Mouse (Mus musculus) forebrain, postnatal 0 days (tissue): ENCODE results near the gene Gak. TPM values are rescaled to one million over a fixed set of nuclear protein-coding genes. Genes with fewer than 3 reads are reported as not detected.
"Not testable (repeated sequence)": the region's sequence is repeated elsewhere in the genome, so short reads cannot be mapped to it uniquely, and the experiment has no call there.

ENCODE experiments used
- ATAC-seq: fragments of 200-750 bp; cut with Nextera tagmentation; 2 replicates; pipeline ENCODE4 v1.8.0; 2017; ENCODE audit warnings: mild to moderate bottlenecking, moderate library complexity
- DNase-seq: peaks from one replicate; pipeline ENCODE4 v3.0.0-alpha.2; 2015
- H3K27ac ChIP-seq: fragments of 300-500 bp; sonication (generic); 2 replicates; pipeline ENCODE4 v1.5.1; 2014; ENCODE audit warnings: low read depth, mild to moderate bottlenecking, antibody characterized with exemption, low read length, moderate library complexity, mixed read lengths
- H3K27me3 ChIP-seq: fragments of 300-500 bp; sonication (generic); 2 replicates; pipeline ENCODE4 v1.6.1; 2014; ENCODE audit warnings: mild to moderate bottlenecking, low read length, mixed read lengths; ENCODE audit not compliant: insufficient read depth
- H3K36me3 ChIP-seq: fragments of 300-500 bp; sonication (generic); 2 replicates; pipeline ENCODE4 v1.6.1; 2014; ENCODE audit warnings: mild to moderate bottlenecking, moderate library complexity; ENCODE audit not compliant: insufficient read depth
- H3K4me1 ChIP-seq: fragments of 300-500 bp; sonication (generic); 2 replicates; pipeline ENCODE4 v1.6.1; 2014; ENCODE audit warnings: antibody characterized with exemption; ENCODE audit not compliant: insufficient read depth
- H3K4me2 ChIP-seq: fragments of 300-500 bp; sonication (generic); 2 replicates; pipeline ENCODE4 v1.6.1; 2014; ENCODE audit warnings: low read depth, mild to moderate bottlenecking, moderate library complexity
- H3K4me3 ChIP-seq: fragments of 300-500 bp; sonication (generic); 2 replicates; pipeline ENCODE4 v1.5.1; 2014; ENCODE audit warnings: low read depth, low read length, mixed read lengths
- H3K9ac ChIP-seq: fragments of 300-500 bp; sonication (generic); 2 replicates; pipeline ENCODE4 v1.6.1; 2014; ENCODE audit warnings: mild to moderate bottlenecking
- H3K9me3 ChIP-seq: fragments of 300-500 bp; sonication (generic); 2 replicates; pipeline ENCODE4 v1.6.1; 2016; ENCODE audit warnings: low read length
- CTCF ChIP-seq: sonication (generic); IDR thresholded peaks from 2 replicates; pipeline ENCODE4 v1.5.1; 2016; ENCODE audit warnings: antibody characterized with exemption, control low read depth, low read depth
- WGBS: fragments of 180-500 bp; shearing (Covaris S2); extraction: QIAGEN DNeasy Blood & Tissue Kit; methylation state at CpG from one replicate; pipeline ENCODE4 v1.1.7; 2014; 5-methylcytosine and 5-hydroxymethylcytosine counted together
- polyA plus RNA-seq: library from polyadenylated mRNA; unstranded; fragments of >200 nt; fragmentation: Nextera tagmentation; extraction: Ambion mirVana; gene quantifications from 2 replicates; pipeline ENCODE4 v1.2.1, GENCODE M21; 2015
- total RNA-seq: library from RNA; depleted of rRNA; stranded (reverse); fragments of >200 nt; gene quantifications from 2 replicates; pipeline ENCODE4 v1.2.3, GENCODE M21; 2014

Gene Gak
- total and polyA plus RNA-seq, 2 experiments from 2014 or later: 48.6 to 77.6 TPM

DNA sequence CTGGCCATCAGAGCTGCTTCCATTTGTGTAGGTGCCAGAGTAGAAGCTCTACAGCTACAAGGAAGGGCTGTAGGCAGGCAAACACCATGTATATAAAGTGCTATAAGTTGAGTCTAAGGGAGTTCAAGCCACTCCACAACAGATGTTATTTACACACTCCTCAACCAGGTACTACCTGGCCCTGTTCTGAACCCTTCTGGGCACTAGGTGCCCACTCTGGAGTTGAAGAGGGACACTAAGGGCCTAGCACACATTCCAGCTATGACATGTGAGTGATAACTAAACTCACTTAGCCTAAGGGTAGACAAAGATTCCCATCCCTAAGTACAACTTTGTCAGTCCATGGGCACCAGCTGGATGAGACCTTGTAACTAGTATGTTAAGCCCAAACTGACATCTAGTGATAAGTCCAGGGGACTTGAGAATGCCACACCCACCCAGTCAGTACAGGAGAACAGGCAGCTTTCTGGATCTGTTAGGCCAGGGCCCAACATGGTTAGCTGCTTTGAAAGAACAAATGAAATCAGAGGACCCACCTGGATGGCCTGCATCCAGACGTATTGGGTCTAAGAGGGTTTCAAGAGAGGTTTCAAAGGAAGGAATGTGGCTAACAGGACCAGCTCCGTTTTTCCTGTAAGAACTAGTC, 18.4 kb upstream of the Gak start:
- no peak for DNase-seq
- H3K36me3 ChIP-seq: peaks cover 65% of the 10 kb centered on the region
- no peak for TF ChIP-seq CTCF
- no peak overlapping the region for H3K4me3 ChIP-seq
- no peak overlapping the region for H3K27ac ChIP-seq
- WGBS: 87% methylated on average over 2 of the region's 2 CpGs
- no peaks in the 10 kb centered on the region for H3K9me3 ChIP-seq
- H3K4me2 ChIP-seq: no peak overlapping the region
- no peak for ATAC-seq
- H3K4me1 ChIP-seq: no peaks in the 10 kb centered on the region
- no peak overlapping the region for H3K9ac ChIP-seq
- no peaks in the 10 kb centered on the region for H3K27me3 ChIP-seq

DNA sequence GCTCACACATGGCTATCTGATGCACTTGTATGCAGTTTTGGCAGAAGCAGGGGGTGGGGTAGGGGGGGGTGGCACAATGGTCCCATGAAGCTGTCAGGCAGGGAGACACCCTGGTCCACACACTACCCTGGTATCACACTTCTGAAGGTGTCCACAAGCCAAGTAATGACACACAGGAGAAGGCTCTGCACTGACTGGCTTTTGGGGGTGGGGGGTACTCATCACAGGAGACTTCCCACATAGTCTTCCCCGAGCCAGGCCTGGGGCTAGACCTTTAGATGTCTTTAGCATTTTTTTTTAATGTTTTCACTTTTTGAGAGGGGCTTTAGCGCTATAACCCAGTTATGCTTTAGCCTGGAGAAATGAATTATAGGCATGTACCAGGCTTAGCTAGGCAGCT, 17.8 kb upstream of the Gak start:
- 94% methylated on average over 2 of the region's 2 CpGs for WGBS
- no peak for TF ChIP-seq CTCF
- Histone ChIP-seq H3K4me2 (no peak overlapping the region), H3K9ac (no peak overlapping the region), H3K4me3 (no peak overlapping the region), H3K27ac (no peak overlapping the region), H3K4me1 (no peaks in the 10 kb centered on the region), H3K27me3 (no peaks in the 10 kb centered on the region), H3K9me3 (no peaks in the 10 kb centered on the region), H3K36me3 (peaks cover 59% of the 10 kb centered on the region)
- DNase-seq (no peak), ATAC-seq (no peak)

DNA sequence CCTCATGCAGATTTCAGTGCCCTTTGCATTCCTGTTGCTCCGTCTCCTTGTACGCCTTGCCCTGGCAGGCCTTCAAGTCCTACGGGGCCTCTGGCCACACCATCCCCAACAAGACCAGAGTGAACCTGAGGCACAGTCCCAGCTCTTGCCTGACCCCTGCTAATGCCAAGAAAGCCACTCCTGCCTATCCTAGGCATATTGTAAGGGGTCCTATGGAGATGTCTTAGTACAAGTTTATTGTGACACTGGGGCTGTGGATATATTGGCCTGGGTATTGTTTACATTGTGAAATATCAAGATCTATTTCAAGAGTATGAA, 16.7 kb upstream of the Gak start:
- WGBS: 81% methylated on average over 3 of the region's 3 CpGs
- no peaks in the 10 kb centered on the region for H3K4me1 ChIP-seq
- H3K9ac ChIP-seq: no peak overlapping the region
- H3K27ac ChIP-seq: no peak overlapping the region
- no peaks in the 10 kb centered on the region for H3K27me3 ChIP-seq
- no peak for TF ChIP-seq CTCF
- H3K9me3 ChIP-seq: no peaks in the 10 kb centered on the region
- H3K4me2 ChIP-seq: no peak overlapping the region
- H3K36me3 ChIP-seq: peaks cover 57% of the 10 kb centered on the region
- DNase-seq (no peak), ATAC-seq (no peak)
- H3K4me3 ChIP-seq: no peak overlapping the region

DNA sequence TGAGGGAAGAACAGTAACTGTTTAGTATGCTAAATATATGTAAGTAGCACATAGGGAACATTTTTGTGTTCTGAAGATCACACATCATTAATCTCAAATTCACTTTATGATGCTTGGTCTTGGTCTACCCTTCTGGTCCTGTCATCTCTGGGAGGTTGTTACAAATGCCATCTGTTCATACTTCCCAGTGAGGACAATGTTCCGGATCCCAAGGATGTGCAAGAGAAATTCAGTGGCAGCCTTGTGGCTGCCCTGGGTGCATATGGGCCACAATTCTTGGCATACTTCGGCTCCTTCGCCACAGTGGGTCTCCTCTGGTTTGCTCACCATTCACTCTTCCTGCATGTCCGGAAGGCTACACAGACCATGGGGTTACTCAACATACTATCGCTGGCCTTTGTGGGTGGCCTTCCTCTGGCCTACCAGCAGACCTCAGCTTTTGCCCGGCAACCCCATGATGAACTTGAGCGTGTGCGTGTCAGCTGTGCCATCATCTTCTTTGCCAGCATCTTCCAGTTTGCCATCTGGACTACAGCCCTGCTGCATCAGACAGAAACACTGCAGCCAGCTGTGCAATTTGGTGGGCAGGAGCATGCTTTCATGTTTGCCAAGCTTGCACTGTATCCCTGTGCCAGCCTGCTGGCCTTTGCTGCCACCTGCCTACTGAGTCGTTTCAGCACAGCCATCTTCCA, 16.2 kb upstream of the Gak start:
- WGBS: 81% methylated on average over 9 of the region's 9 CpGs
- Histone ChIP-seq H3K36me3 (peaks cover 52% of the 10 kb centered on the region), H3K4me2 (no peak overlapping the region), H3K4me1 (no peaks in the 10 kb centered on the region), H3K27ac (no peak overlapping the region), H3K4me3 (no peak overlapping the region), H3K9ac (no peak overlapping the region), H3K9me3 (no peaks in the 10 kb centered on the region), H3K27me3 (no peaks in the 10 kb centered on the region)
- TF ChIP-seq CTCF: no peak
- DNase-seq (peak; percentile 27), ATAC-seq (peak; percentile 40)

DNA sequence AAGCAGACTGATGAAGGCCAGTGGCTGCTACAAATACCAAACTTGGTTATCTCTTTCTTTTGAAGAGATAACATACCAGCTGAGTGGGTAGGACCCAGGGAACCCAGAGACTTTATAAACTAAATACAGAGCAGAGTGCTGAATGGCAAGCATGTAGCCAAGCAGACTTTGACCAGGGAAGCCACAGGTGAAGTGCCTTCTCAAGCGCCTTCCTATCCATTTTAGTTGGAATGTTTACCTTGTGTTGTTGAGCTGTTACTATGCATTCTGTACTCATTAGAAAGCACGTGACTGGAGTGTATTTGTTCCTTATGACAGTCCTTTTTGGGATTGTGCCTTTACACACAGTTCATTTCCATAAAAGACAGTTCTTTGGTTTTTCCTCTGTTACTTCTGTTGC, 14.1 kb upstream of the Gak start:
- Histone ChIP-seq H3K36me3 (peaks cover 44% of the 10 kb centered on the region), H3K27me3 (no peaks in the 10 kb centered on the region), H3K4me2 (no peak overlapping the region), H3K9ac (no peak overlapping the region), H3K4me3 (no peak overlapping the region), H3K9me3 (no peaks in the 10 kb centered on the region), H3K27ac (no peak overlapping the region), H3K4me1 (no peaks in the 10 kb centered on the region)
- 80% methylated on average over 2 of the region's 2 CpGs for WGBS
- no peak for TF ChIP-seq CTCF
- no peak for ATAC-seq
- DNase-seq: no peak

DNA sequence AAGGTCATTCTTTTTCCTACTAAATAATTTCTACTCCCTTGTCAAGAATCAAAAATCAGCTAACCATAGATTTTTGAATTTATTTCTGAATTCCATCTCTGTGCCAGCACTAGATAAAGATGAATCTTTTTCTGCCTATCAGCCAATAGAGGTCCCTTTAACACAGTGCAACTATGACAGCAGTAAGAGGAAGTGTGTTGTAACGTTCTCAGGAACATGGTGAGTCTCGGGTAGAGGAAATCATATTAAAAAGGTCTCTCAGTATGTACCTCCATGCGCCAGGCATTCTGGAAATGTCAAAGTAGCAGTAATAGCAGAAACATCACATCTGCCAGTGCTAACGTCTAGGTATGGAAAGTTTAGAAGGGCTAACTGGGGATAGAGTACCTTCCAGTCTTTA, 6.6 kb upstream of the Gak start:
- no peaks in the 10 kb centered on the region for H3K9me3 ChIP-seq
- H3K4me1 ChIP-seq: no peaks in the 10 kb centered on the region
- H3K36me3 ChIP-seq: 0 out of 2 replicates have a peak, but pooled peaks cover 12% of the 10 kb centered on the region
- H3K4me2 ChIP-seq: no peak overlapping the region
- ATAC-seq (no peak), DNase-seq (no peak)
- no peaks in the 10 kb centered on the region for H3K27me3 ChIP-seq
- 78% methylated on average over 4 of the region's 4 CpGs for WGBS
- H3K27ac ChIP-seq: no peak overlapping the region
- no peak overlapping the region for H3K9ac ChIP-seq
- H3K4me3 ChIP-seq: no peak overlapping the region
- no peak for TF ChIP-seq CTCF

DNA sequence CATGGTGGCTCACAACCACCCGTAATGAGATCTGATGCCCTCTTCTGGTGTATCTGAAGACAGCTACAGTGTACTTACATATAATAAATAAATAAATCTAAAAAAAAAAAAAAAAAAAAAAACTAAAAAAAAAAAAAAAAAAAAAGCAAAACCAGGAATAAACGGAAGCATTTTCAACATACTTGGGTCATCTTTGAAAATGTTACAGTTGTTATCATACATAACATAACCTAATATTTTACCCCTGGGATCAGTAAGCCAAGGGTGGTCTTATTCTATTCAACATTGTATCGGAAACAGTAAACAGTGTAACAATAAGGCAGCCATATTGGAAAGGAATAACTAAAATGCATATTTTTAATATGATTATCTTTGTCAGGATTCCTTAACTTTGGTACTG, 4.5 kb upstream of the Gak start:
- not testable (repeated sequence) for H3K27ac ChIP-seq, H3K4me3 ChIP-seq, DNase-seq, H3K4me2 ChIP-seq, H3K27me3 ChIP-seq, H3K9ac ChIP-seq, H3K4me1 ChIP-seq, H3K9me3 ChIP-seq, ATAC-seq, H3K36me3 ChIP-seq
- 89% methylated on average over 2 of the region's 3 CpGs for WGBS
